In the genomic region with DNA sequence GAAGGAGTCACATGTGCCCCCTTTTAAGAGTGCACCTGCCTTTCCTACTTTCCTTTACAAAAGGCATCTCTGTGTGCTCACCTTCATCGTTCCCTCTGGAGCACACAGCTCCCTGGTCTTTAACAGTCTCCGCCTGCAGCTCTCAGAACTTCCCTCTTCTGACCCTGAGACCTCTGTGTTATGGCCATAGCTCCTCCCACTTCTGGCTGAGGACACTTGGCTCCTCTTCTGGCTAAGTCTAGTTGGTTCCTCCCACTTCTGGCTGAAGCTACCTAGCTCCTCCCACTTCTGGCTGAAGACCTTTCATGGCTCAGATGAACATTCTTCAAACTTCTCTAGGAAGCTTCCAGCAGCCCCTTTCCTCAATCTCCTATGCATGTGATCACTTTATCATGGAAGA, we compare ENCODE assay signal across 33 mouse cellular contexts. TPM values are rescaled to one million over a fixed set of nuclear protein-coding genes. Genes with fewer than 3 reads are reported as not detected.
DNase-seq lines count a peak whose midpoint lies in the region; ATAC-seq and TF ChIP-seq lines count a peak whose summit lies in the region.
"Had no signal": no experiment of that assay in that cellular context is flagged by ENCODE, and none has a peak within 500 bp of the region (broad histone marks: within the 10 kb centered on the region; RNA-seq: fewer than 3 reads in every experiment).

No protein-coding gene starts in this region.

- H3K4me3 ChIP-seq in liver, adult 2 months (ENCODE audit: insufficient read depth, low read depth, low read length) = no peak overlapping the region
- no peak overlapping the region for H3K4me3 ChIP-seq in hindbrain, embryonic 12.5 days
- H3K4me3 ChIP-seq in limb, embryonic 10.5 days = no peak overlapping the region
- H3K4me3 ChIP-seq: embryonic facial prominence, embryonic 13.5 days; erythroblast, embryonic 14.5 days; forebrain, embryonic 12.5 days; heart, embryonic 12.5 days; hindbrain, embryonic 13.5 days; liver, embryonic 12.5 days; midbrain, embryonic 13.5 days had no signal

- no peak overlapping the region for H3K9ac ChIP-seq in liver, adult 2 months (ENCODE audit: low read depth, low read length)
- no peak overlapping the region for H3K9ac ChIP-seq in hindbrain, embryonic 12.5 days
- H3K9ac ChIP-seq: embryonic facial prominence, embryonic 13.5 days; forebrain, embryonic 12.5 days; heart, embryonic 12.5 days; hindbrain, embryonic 13.5 days; liver, embryonic 12.5 days; midbrain, embryonic 13.5 days had no signal

- no peaks in the 10 kb centered on the region for H3K4me1 ChIP-seq in liver, adult 2 months (ENCODE audit: control insufficient read depth, insufficient read depth, low read length)
- no peaks in the 10 kb centered on the region for H3K4me1 ChIP-seq in hindbrain, embryonic 12.5 days
- H3K4me1 ChIP-seq in limb, embryonic 10.5 days = no peaks in the 10 kb centered on the region
- H3K4me1 ChIP-seq: embryonic facial prominence, embryonic 13.5 days; forebrain, embryonic 12.5 days; heart, embryonic 12.5 days; hindbrain, embryonic 13.5 days; liver, embryonic 12.5 days; midbrain, embryonic 13.5 days had no signal

- TF ChIP-seq CTCF in liver, adult 2 months (IDR thresholded peaks at IDR 0.05; ENCODE audit: low read depth, low read length) = no peak

- H3K79me2 ChIP-seq in liver, adult 2 months (ENCODE audit: control insufficient read depth, insufficient read depth, low read length) = no peaks in the 10 kb centered on the region

- TF ChIP-seq POLR2A in liver, adult 2 months (IDR thresholded peaks at IDR 0.05; ENCODE audit: extremely low read depth, insufficient read depth, low read length) = no peak

- WGBS in liver, adult 2 months = 50% methylated on average over 2 of the region's 2 CpGs
- WGBS in hindbrain, embryonic 12.5 days = 81% methylated on average over 2 of the region's 2 CpGs
- WGBS in limb, embryonic 10.5 days = 75% methylated on average over 2 of the region's 2 CpGs

- H3K36me3 ChIP-seq in liver, adult 2 months (ENCODE audit: control insufficient read depth, insufficient read depth, low read length) = no peaks in the 10 kb centered on the region
- H3K36me3 ChIP-seq in hindbrain, embryonic 12.5 days = no peaks in the 10 kb centered on the region
- H3K36me3 ChIP-seq in limb, embryonic 10.5 days = no peaks in the 10 kb centered on the region
- H3K36me3 ChIP-seq: embryonic facial prominence, embryonic 13.5 days; forebrain, embryonic 12.5 days; heart, embryonic 12.5 days; hindbrain, embryonic 13.5 days; liver, embryonic 12.5 days; midbrain, embryonic 13.5 days had no signal

- peak; percentile 27 for DNase-seq in adrenal gland, postnatal 10 days
- DNase-seq in adrenal gland, adult (ENCODE audit: inconsistent age in 2 of 2, low spot score in 1 of 2) = no peak
- DNase-seq in liver, adult 2 months (ENCODE audit: extremely low read depth, low read depth, low spot score) = peak; percentile 58
- DNase-seq in liver = no peak
- DNase-seq in ES-CJ7 (ENCODE audit: low read depth, low spot score) = peak; percentile 14
- no peak for DNase-seq in limb, embryonic 10.5 days (ENCODE audit: low spot score)
- DNase-seq: cerebellum, adult 2 months; cerebellum, postnatal 25 days; embryo, embryonic 11 days; gastrocnemius, postnatal 36 days; kidney, adult 2 months; kidney, postnatal 10 days; lung, adult 2 months; right cerebral cortex, postnatal 14 days; thymus, postnatal 14 days had no signal

- H3K27me3 ChIP-seq in liver, adult 2 months (ENCODE audit: control insufficient read depth, insufficient read depth, low read length) = no peaks in the 10 kb centered on the region
- H3K27me3 ChIP-seq in hindbrain, embryonic 12.5 days = no peaks in the 10 kb centered on the region
- no peaks in the 10 kb centered on the region for H3K27me3 ChIP-seq in limb, embryonic 10.5 days (ENCODE audit: low read depth, poor library complexity, severe bottlenecking)
- H3K27me3 ChIP-seq: embryonic facial prominence, embryonic 13.5 days; forebrain, embryonic 12.5 days; heart, embryonic 12.5 days; hindbrain, embryonic 13.5 days; liver, embryonic 12.5 days; midbrain, embryonic 13.5 days had no signal

- peak; percentile 89 for ATAC-seq in megakaryocyte progenitor cell, adult 5-6 weeks (replicated peaks; ENCODE audit: poor library complexity)
- ATAC-seq in hindbrain, embryonic 12.5 days (ENCODE audit: low FRiP score) = no peak
- ATAC-seq: inflammation-experienced regulatory T-cells, adult 6 months; liver, embryonic 12.5 days; midbrain, embryonic 13.5 days had no signal

- no peak overlapping the region for H3K27ac ChIP-seq in liver, adult 2 months (replicated peaks; ENCODE audit: insufficient read depth, low read depth, low read length)
- H3K27ac ChIP-seq in hindbrain, embryonic 12.5 days = no peak overlapping the region
- no peak overlapping the region for H3K27ac ChIP-seq in limb, embryonic 10.5 days
- H3K27ac ChIP-seq: embryonic facial prominence, embryonic 13.5 days; forebrain, embryonic 12.5 days; hindbrain, embryonic 13.5 days; liver, embryonic 12.5 days; midbrain, embryonic 13.5 days had no signal

- H3K9me3 ChIP-seq in hindbrain, embryonic 12.5 days (replicated peaks) = no peaks in the 10 kb centered on the region
- no peaks in the 10 kb centered on the region for H3K9me3 ChIP-seq in limb, embryonic 10.5 days (replicated peaks)
- H3K9me3 ChIP-seq: embryonic facial prominence, embryonic 13.5 days; forebrain, embryonic 12.5 days; hindbrain, embryonic 13.5 days; liver, embryonic 12.5 days; midbrain, embryonic 13.5 days had no signal

- no peak overlapping the region for H3K4me2 ChIP-seq in hindbrain, embryonic 12.5 days (replicated peaks)
- H3K4me2 ChIP-seq: embryonic facial prominence, embryonic 13.5 days; forebrain, embryonic 12.5 days; heart, embryonic 12.5 days; hindbrain, embryonic 13.5 days; liver, embryonic 12.5 days; midbrain, embryonic 13.5 days had no signal

RNA-seq across cellular contexts. Expression of a gene that starts 47.1 kb away (rescaled TPM):
- total RNA-seq in adrenal gland, postnatal 10 days (2021) = 10 to 100 TPM in 1 of 2 experiments, 1 to 10 TPM in 1; 9.2 to 10.6 TPM
- total RNA-seq in liver, adult 2 months (2014; rRNA removed) = not detected in 2 replicates
- not detected in 2 replicates for polyA plus RNA-seq in liver, adult 2 months (2012; rRNA removed)
- total RNA-seq in megakaryocyte progenitor cell, adult 5-6 weeks (2015) = 1.9 TPM in 1 of 2 replicates, not detected in the other
- not detected in 2 replicates for total RNA-seq in megakaryocyte progenitor cell, adult 5-6 weeks (2017)
- polyA plus RNA-seq in hindbrain, embryonic 12.5 days (2016; fragmentation: Nextera tagmentation; extraction: Ambion mirVana) = 0.62 TPM in 1 of 2 replicates, not detected in the other
- polyA plus RNA-seq in limb, embryonic 10.5 days (2016; fragmentation: Nextera tagmentation; extraction: Ambion mirVana) = not detected in 2 replicates
- total RNA-seq: gastrocnemius, adult 18-20 months; gastrocnemius, postnatal 36 days; heart, postnatal 14 days; layer of hippocampus, adult 18-20 months; layer of hippocampus, postnatal 25 days; MEL; monocyte, adult 5-6 weeks had no signal
- polyA plus RNA-seq: cerebellum, adult 2 months; erythroblast, embryonic 14.5 days; forebrain, embryonic 12.5 days; heart, embryonic 12.5 days; hindbrain, embryonic 13.5 days; inflammation-experienced regulatory T-cells, adult 6 months; kidney, adult 2 months; limb, embryonic 11.5 days; lung, adult 2 months; midbrain, embryonic 13.5 days; spleen, adult 2 months had no signal

RNA-seq across cellular contexts. Expression of a gene that starts 59.7 kb away (rescaled TPM):
- under 1 TPM in 1 of 2 experiments, not detected in 1; 0.27 TPM for total RNA-seq in adrenal gland, postnatal 10 days (2021)
- not detected in 2 replicates for total RNA-seq in liver, adult 2 months (2014; rRNA removed)
- not detected in 2 replicates for polyA plus RNA-seq in liver, adult 2 months (2012; rRNA removed)
- not detected in 2 replicates for total RNA-seq in megakaryocyte progenitor cell, adult 5-6 weeks (2015)
- total RNA-seq in megakaryocyte progenitor cell, adult 5-6 weeks (2017) = not detected in 2 replicates
- polyA plus RNA-seq in hindbrain, embryonic 12.5 days (2016; fragmentation: Nextera tagmentation; extraction: Ambion mirVana) = 0.06 and 0.07 TPM in 2 replicates
- 0.13 and 0.14 TPM in 2 replicates for polyA plus RNA-seq in limb, embryonic 10.5 days (2016; fragmentation: Nextera tagmentation; extraction: Ambion mirVana)
- total RNA-seq: heart, postnatal 14 days; MEL; monocyte, adult 5-6 weeks had no signal
- polyA plus RNA-seq: erythroblast, embryonic 14.5 days; hindbrain, embryonic 13.5 days; inflammation-experienced regulatory T-cells, adult 6 months; liver, embryonic 12.5 days had no signal

Comparison
In these comparisons a context has a peak if more than half of its experiments do, and no peak if none do; other contexts are left out.
1. DNase-seq: peak in adrenal gland, postnatal 10 days (single experiment), liver, adult 2 months (single experiment) and ES-CJ7 (single experiment); none in adrenal gland, adult (0 of 2), liver (single experiment) and limb, embryonic 10.5 days (single experiment).